Mouse (Mus musculus): ENCODE measurements around the gene Rab44. TPM values are rescaled to one million over a fixed set of nuclear protein-coding genes. Genes with fewer than 3 reads are reported as not detected.
A peak's percentile ranks its signal among the peaks of the same experiment; 100 is the strongest.
"Not testable (repeated sequence)": the region's sequence is repeated elsewhere in the genome, so short reads cannot be mapped to it uniquely, and the experiment has no call there.

The Rab44 gene
- polyA plus RNA-seq, 1 experiment from 2014 or later = 0.20 TPM

GRCm38 (mm10) chr17:29110356-29110755, 3.6 kb upstream of the Rab44 start:
- not testable (repeated sequence) for H3K36me3 ChIP-seq (ENCODE audit: control insufficient read depth, insufficient read depth, low read length); DNase-seq; H3K4me1 ChIP-seq (ENCODE audit: control insufficient read depth, insufficient read depth, low read length); H3K4me3 ChIP-seq (replicated peaks; ENCODE audit: low read depth, low read length); H3K4me2 ChIP-seq (ENCODE audit: low read length); H3K27ac ChIP-seq (replicated peaks; ENCODE audit: low read depth, low read length); H3K27me3 ChIP-seq (ENCODE audit: control insufficient read depth, insufficient read depth, low read length); ATAC-seq (ENCODE audit: low FRiP score, low TSS enrichment); H3K9me3 ChIP-seq (ENCODE audit: control insufficient read depth, low read length); H3K9ac ChIP-seq (replicated peaks; ENCODE audit: low read length)
- WGBS = 82% methylated on average over 6 of the region's 6 CpGs

GRCm38 (mm10) chr17:29111332-29111731, 2.6 kb upstream of the Rab44 start:
- Histone ChIP-seq H3K4me1 (ENCODE audit: control insufficient read depth, insufficient read depth, low read length) (no peaks in the 10 kb centered on the region), H3K9me3 (ENCODE audit: control insufficient read depth, low read length) (no peaks in the 10 kb centered on the region), H3K27me3 (ENCODE audit: control insufficient read depth, insufficient read depth, low read length) (no peaks in the 10 kb centered on the region), H3K36me3 (ENCODE audit: control insufficient read depth, insufficient read depth, low read length) (no peaks in the 10 kb centered on the region), H3K9ac (replicated peaks; ENCODE audit: low read length) (no peak overlapping the region), H3K27ac (replicated peaks; ENCODE audit: low read depth, low read length) (no peak overlapping the region), H3K4me2 (ENCODE audit: low read length) (no peak overlapping the region), H3K4me3 (replicated peaks; ENCODE audit: low read depth, low read length) (no peak overlapping the region)
- DNase-seq (no peak), ATAC-seq (ENCODE audit: low FRiP score, low TSS enrichment) (no peak)
- WGBS = 91% methylated on average over 5 of the region's 5 CpGs

DNA sequence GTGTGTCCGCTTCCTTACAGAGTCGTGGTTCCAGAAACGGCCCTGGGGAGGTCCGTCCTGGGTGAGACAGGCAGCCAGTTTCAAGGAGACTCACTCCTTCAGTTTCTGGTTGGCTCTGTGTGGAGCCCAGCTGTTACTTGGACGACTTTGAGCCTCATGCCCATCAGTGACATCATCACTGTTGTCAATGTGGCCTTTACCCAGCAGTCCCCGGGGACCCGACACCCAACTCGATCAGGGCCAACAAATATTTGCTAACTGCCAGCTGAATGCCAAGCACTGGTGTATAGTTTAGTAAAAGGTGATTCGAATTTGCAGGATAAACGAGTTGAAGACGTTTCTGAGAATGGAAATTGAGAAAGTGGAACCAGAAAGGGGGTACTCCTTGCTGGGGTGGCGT, 2.1 kb downstream of the Rab44 start:
- 77% methylated on average over 12 of the region's 12 CpGs for WGBS
- no peak overlapping the region for H3K4me2 ChIP-seq (ENCODE audit: low read length)
- no peak for DNase-seq

DNA sequence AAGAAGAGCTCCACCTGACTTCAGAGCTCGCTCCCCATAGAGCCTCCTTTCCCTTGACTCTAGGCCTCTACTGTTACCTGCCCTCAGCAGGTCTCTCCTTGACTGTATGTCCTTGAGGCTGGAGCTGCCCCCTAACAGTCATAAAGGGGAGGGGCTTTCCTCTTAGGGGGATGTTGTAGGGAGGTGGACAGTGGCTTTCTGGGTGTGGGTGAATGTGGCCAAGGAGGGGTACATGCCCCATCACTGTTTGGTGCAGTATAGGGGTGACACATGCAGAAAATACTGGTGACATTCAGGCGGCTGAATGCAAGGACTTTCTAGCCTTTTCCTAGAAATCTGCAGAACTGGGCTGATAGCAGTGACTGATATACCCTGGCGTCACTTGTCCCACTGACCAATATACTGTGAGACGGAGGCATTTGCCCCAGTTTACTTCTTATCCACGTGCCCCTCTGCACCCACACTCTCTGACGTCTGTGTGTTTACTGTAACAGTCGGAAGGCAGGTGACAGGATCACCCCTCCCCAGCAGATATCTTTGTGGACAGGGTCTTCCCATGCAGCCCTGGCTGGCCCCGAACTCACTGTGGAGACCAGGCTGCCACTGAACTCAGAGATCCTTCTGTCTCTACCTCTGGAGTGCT, 3.2 kb downstream of the Rab44 start:
- no peaks in the 10 kb centered on the region for H3K9me3 ChIP-seq (ENCODE audit: control insufficient read depth, low read length)
- DNase-seq (no peak), ATAC-seq (ENCODE audit: low FRiP score, low TSS enrichment) (no peak)
- no peak overlapping the region for H3K9ac ChIP-seq (replicated peaks; ENCODE audit: low read length)
- 81% methylated on average over 8 of the region's 8 CpGs for WGBS
- no peak overlapping the region for H3K4me3 ChIP-seq (replicated peaks; ENCODE audit: low read depth, low read length)
- no peaks in the 10 kb centered on the region for H3K27me3 ChIP-seq (ENCODE audit: control insufficient read depth, insufficient read depth, low read length)
- no peaks in the 10 kb centered on the region for H3K36me3 ChIP-seq (ENCODE audit: control insufficient read depth, insufficient read depth, low read length)
- no peaks in the 10 kb centered on the region for H3K4me1 ChIP-seq (ENCODE audit: control insufficient read depth, insufficient read depth, low read length)
- H3K27ac ChIP-seq (replicated peaks; ENCODE audit: low read depth, low read length) = no peak overlapping the region
- H3K4me2 ChIP-seq (ENCODE audit: low read length) = no peak overlapping the region

More for the DNA sequence above, 2.1 kb downstream of the Rab44 start:
- no peaks in the 10 kb centered on the region for H3K4me1 ChIP-seq (ENCODE audit: control insufficient read depth, insufficient read depth, low read length)
- no peak overlapping the region for H3K27ac ChIP-seq (replicated peaks; ENCODE audit: low read depth, low read length)
- H3K36me3 ChIP-seq (ENCODE audit: control insufficient read depth, insufficient read depth, low read length) = no peaks in the 10 kb centered on the region
- H3K4me3 ChIP-seq (replicated peaks; ENCODE audit: low read depth, low read length) = no peak overlapping the region
- ATAC-seq (ENCODE audit: low FRiP score, low TSS enrichment) = no peak
- no peaks in the 10 kb centered on the region for H3K9me3 ChIP-seq (ENCODE audit: control insufficient read depth, low read length)
- no peaks in the 10 kb centered on the region for H3K27me3 ChIP-seq (ENCODE audit: control insufficient read depth, insufficient read depth, low read length)
- H3K9ac ChIP-seq (replicated peaks; ENCODE audit: low read length) = no peak overlapping the region

DNA sequence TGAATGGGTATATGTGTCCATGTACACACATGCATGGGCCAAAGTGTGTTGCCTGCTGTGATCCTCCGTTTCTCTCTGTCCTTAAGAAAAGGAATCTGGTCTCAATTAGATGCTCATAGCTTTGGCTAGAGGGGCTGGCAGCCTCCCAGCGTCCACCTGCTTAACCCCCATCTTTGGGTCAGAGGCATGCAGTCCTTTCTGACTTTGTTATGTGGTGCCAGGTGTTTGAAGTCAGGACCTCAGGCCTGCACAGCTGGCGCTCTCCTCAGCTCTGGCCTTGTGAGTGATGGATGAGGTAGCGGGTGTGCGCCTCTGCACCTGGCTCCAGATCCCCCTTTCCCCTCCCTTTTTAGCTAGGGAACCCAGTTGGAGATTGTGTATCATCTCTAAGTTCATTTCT, 4.1 kb downstream of the Rab44 start:
- Histone ChIP-seq H3K9me3 (ENCODE audit: control insufficient read depth, low read length) (no peaks in the 10 kb centered on the region), H3K9ac (replicated peaks; ENCODE audit: low read length) (no peak overlapping the region), H3K4me3 (replicated peaks; ENCODE audit: low read depth, low read length) (no peak overlapping the region), H3K27ac (replicated peaks; ENCODE audit: low read depth, low read length) (no peak overlapping the region), H3K4me1 (ENCODE audit: control insufficient read depth, insufficient read depth, low read length) (no peaks in the 10 kb centered on the region), H3K27me3 (ENCODE audit: control insufficient read depth, insufficient read depth, low read length) (no peaks in the 10 kb centered on the region), H3K4me2 (ENCODE audit: low read length) (no peak overlapping the region), H3K36me3 (ENCODE audit: control insufficient read depth, insufficient read depth, low read length) (no peaks in the 10 kb centered on the region)
- ATAC-seq (ENCODE audit: low FRiP score, low TSS enrichment) = no peak
- no peak for DNase-seq
- 73% methylated on average over 5 of the region's 5 CpGs for WGBS

- no peak overlapping the region for H3K9ac ChIP-seq (replicated peaks; ENCODE audit: low read length)
- no peak overlapping the region for H3K27ac ChIP-seq (replicated peaks; ENCODE audit: low read depth, low read length)
- H3K4me1 ChIP-seq (ENCODE audit: control insufficient read depth, insufficient read depth, low read length) = no peaks in the 10 kb centered on the region
- no peak overlapping the region for H3K4me2 ChIP-seq (ENCODE audit: low read length)
- no peaks in the 10 kb centered on the region for H3K9me3 ChIP-seq (ENCODE audit: control insufficient read depth, low read length)
- no peaks in the 10 kb centered on the region for H3K36me3 ChIP-seq (ENCODE audit: control insufficient read depth, insufficient read depth, low read length)
- ATAC-seq (ENCODE audit: low FRiP score, low TSS enrichment) (no peak), DNase-seq (no peak)
- no peaks in the 10 kb centered on the region for H3K27me3 ChIP-seq (ENCODE audit: control insufficient read depth, insufficient read depth, low read length)
- WGBS = 62% methylated on average over 12 of the region's 12 CpGs
- no peak overlapping the region for H3K4me3 ChIP-seq (replicated peaks; ENCODE audit: low read depth, low read length)
These were observed 6.7 kb downstream of the Rab44 start for GRCm38 (mm10) chr17:29120666-29121065.

DNA sequence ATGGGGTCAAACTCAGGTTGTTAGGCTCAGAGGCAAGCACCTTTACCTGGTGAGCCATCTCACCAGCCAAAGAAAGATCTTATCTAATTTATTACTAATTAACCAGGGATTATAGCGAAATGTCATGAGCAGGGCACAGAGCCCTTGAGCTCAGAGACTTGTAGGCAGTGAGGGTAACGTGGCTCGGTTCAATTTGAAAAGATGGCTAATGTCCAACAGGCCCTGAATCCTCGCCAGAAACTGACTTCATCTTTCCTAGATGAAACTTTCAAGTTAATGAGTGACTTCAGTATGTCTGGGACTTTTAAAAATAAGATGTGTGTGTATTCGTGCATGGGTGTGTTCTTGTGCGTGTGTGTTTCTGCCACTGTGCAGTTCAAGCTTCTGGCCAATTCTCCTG, 8.9 kb downstream of the Rab44 start:
- H3K9ac ChIP-seq (replicated peaks; ENCODE audit: low read length) = no peak overlapping the region
- H3K36me3 ChIP-seq (ENCODE audit: control insufficient read depth, insufficient read depth, low read length) = no peaks in the 10 kb centered on the region
- no peaks in the 10 kb centered on the region for H3K9me3 ChIP-seq (ENCODE audit: control insufficient read depth, low read length)
- H3K4me1 ChIP-seq (ENCODE audit: control insufficient read depth, insufficient read depth, low read length) = no peaks in the 10 kb centered on the region
- 83% methylated on average over 6 of the region's 6 CpGs for WGBS
- ATAC-seq (ENCODE audit: low FRiP score, low TSS enrichment) (no peak), DNase-seq (no peak)
- no peak overlapping the region for H3K27ac ChIP-seq (replicated peaks; ENCODE audit: low read depth, low read length)
- no peak overlapping the region for H3K4me2 ChIP-seq (ENCODE audit: low read length)
- no peaks in the 10 kb centered on the region for H3K27me3 ChIP-seq (ENCODE audit: control insufficient read depth, insufficient read depth, low read length)
- no peak overlapping the region for H3K4me3 ChIP-seq (replicated peaks; ENCODE audit: low read depth, low read length)

DNA sequence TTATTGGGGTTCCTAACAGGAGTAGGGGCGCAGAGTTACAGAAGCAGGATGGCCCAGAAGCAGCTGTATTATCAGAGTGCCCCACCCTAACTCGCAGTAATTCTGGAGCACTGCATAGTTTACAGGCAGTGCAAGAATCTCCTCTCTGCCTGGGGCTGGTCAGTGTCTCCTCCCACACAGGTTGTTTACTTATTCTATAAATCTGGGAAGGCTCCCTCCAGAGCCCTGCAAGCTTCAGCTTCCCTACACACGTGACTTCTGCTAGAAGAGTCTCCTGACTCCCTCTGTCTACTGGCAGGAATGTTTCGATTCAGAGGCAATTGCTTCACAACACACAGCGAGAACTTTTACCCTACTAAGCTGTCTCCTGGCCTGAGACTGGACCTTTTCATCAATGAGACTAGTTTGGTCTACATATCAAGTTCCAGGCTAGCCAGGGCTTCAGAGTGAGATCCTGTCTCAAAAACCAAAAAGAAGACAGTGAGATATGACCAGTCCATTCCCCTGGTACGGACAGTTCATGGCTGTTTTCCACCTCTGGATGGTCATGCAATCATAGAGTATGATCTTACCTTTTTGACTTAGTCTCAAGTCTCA, 9.7 kb downstream of the Rab44 start:
- WGBS = 77% methylated on average over 6 of the region's 6 CpGs
- no peak overlapping the region for H3K9ac ChIP-seq (replicated peaks; ENCODE audit: low read length)
- H3K4me3 ChIP-seq (replicated peaks; ENCODE audit: low read depth, low read length) = no peak overlapping the region
- no peaks in the 10 kb centered on the region for H3K36me3 ChIP-seq (ENCODE audit: control insufficient read depth, insufficient read depth, low read length)
- no peaks in the 10 kb centered on the region for H3K9me3 ChIP-seq (ENCODE audit: control insufficient read depth, low read length)
- no peak overlapping the region for H3K4me2 ChIP-seq (ENCODE audit: low read length)
- ATAC-seq (ENCODE audit: low FRiP score, low TSS enrichment) (no peak), DNase-seq (peak; percentile 8)
- no peak overlapping the region for H3K27ac ChIP-seq (replicated peaks; ENCODE audit: low read depth, low read length)
- H3K27me3 ChIP-seq (ENCODE audit: control insufficient read depth, insufficient read depth, low read length) = no peaks in the 10 kb centered on the region
- H3K4me1 ChIP-seq (ENCODE audit: control insufficient read depth, insufficient read depth, low read length) = no peaks in the 10 kb centered on the region

GRCm38 (mm10) chr17:29126561-29126960, 12.6 kb downstream of the Rab44 start:
- DNase-seq (no peak), ATAC-seq (ENCODE audit: low FRiP score, low TSS enrichment) (no peak)
- Histone ChIP-seq H3K4me2 (ENCODE audit: low read length) (no peak overlapping the region), H3K4me1 (ENCODE audit: control insufficient read depth, insufficient read depth, low read length) (no peaks in the 10 kb centered on the region), H3K4me3 (replicated peaks; ENCODE audit: low read depth, low read length) (no peak overlapping the region), H3K9ac (replicated peaks; ENCODE audit: low read length) (no peak overlapping the region), H3K27me3 (ENCODE audit: control insufficient read depth, insufficient read depth, low read length) (no peaks in the 10 kb centered on the region), H3K9me3 (ENCODE audit: control insufficient read depth, low read length) (no peaks in the 10 kb centered on the region), H3K27ac (replicated peaks; ENCODE audit: low read depth, low read length) (no peak overlapping the region), H3K36me3 (ENCODE audit: control insufficient read depth, insufficient read depth, low read length) (no peaks in the 10 kb centered on the region)
- 97% methylated on average over 3 of the region's 3 CpGs for WGBS

Data from midbrain, embryonic 14.5 days (tissue).